ENCODE assay signal across 8 mouse cellular contexts in genomic region chr11:95713225-95713810, GRCm38 (mm10). TPM values are rescaled to one million over a fixed set of nuclear protein-coding genes. Genes with fewer than 3 reads are reported as not detected.
A peak's percentile ranks its signal among the peaks of the same experiment; 100 is the strongest.
DNase-seq lines count a peak whose midpoint lies in the region; ATAC-seq and TF ChIP-seq lines count a peak whose summit lies in the region.

No protein-coding gene starts in this region.

- peak overlapping the region; percentile 84 for H3K4me2 ChIP-seq in embryonic facial prominence, embryonic 11.5 days (ENCODE audit: low read depth, low read length)
- H3K4me2 ChIP-seq in intestine, postnatal 0 days (replicated peaks; ENCODE audit: low read depth), result peak overlapping the region; percentile 93
- H3K4me2 ChIP-seq in limb, embryonic 13.5 days (replicated peaks), result peak overlapping the region; percentile 92
- H3K4me2 ChIP-seq in midbrain, embryonic 12.5 days (replicated peaks), result peak overlapping the region; percentile 95

- WGBS in embryonic facial prominence, embryonic 11.5 days, result under 1% methylated on average over 34 of the region's 49 CpGs
- under 1% methylated on average over 30 of the region's 49 CpGs for WGBS in intestine, postnatal 0 days
- WGBS in limb, embryonic 13.5 days, result 0% methylated on average over 39 of the region's 49 CpGs
- WGBS in midbrain, embryonic 12.5 days, result under 1% methylated on average over 41 of the region's 49 CpGs

- peaks cover 2% of the 10 kb centered on the region; the same call in 1 of the 2 replicates for H3K4me1 ChIP-seq in embryonic facial prominence, embryonic 11.5 days (ENCODE audit: control insufficient read depth, insufficient read depth, low read length)
- H3K4me1 ChIP-seq in intestine, postnatal 0 days (replicated peaks; ENCODE audit: control insufficient read depth, insufficient read depth, low read length), result 0 out of 2 replicates have a peak, but pooled peaks cover 2% of the 10 kb centered on the region
- H3K4me1 ChIP-seq in limb, embryonic 13.5 days, result peaks cover 29% of the 10 kb centered on the region
- peaks cover 24% of the 10 kb centered on the region for H3K4me1 ChIP-seq in midbrain, embryonic 12.5 days

- H3K4me3 ChIP-seq in embryonic facial prominence, embryonic 11.5 days (ENCODE audit: low read depth, low read length), result peak overlapping the region; percentile 95
- H3K4me3 ChIP-seq in intestine, postnatal 0 days (ENCODE audit: low read depth, low read length), result peak overlapping the region; percentile 92
- H3K4me3 ChIP-seq in limb, embryonic 13.5 days, result peak overlapping the region; percentile 96
- peak overlapping the region; percentile 93 for H3K4me3 ChIP-seq in midbrain, embryonic 12.5 days

- H3K36me3 ChIP-seq in embryonic facial prominence, embryonic 11.5 days (replicated peaks; ENCODE audit: control insufficient read depth, insufficient read depth, low read depth, low read length), result no peaks in the 10 kb centered on the region
- H3K36me3 ChIP-seq in intestine, postnatal 0 days (ENCODE audit: control insufficient read depth, insufficient read depth), result no peaks in the 10 kb centered on the region
- no peaks in the 10 kb centered on the region for H3K36me3 ChIP-seq in limb, embryonic 13.5 days
- no peaks in the 10 kb centered on the region for H3K36me3 ChIP-seq in midbrain, embryonic 12.5 days

- no peaks in the 10 kb centered on the region for H3K27me3 ChIP-seq in embryonic facial prominence, embryonic 11.5 days (ENCODE audit: control insufficient read depth, insufficient read depth, low read length)
- H3K27me3 ChIP-seq in intestine, postnatal 0 days (replicated peaks; ENCODE audit: control insufficient read depth, insufficient read depth, low read length), result no peaks in the 10 kb centered on the region
- no peaks in the 10 kb centered on the region for H3K27me3 ChIP-seq in limb, embryonic 13.5 days
- H3K27me3 ChIP-seq in midbrain, embryonic 12.5 days, result no peaks in the 10 kb centered on the region

- peak; percentile 53 for DNase-seq in layer of hippocampus, adult 11-12 months (ENCODE audit: low spot score)
- DNase-seq in layer of hippocampus, adult 9-10 months (ENCODE audit: low spot score), result no peak
- DNase-seq in embryonic facial prominence, embryonic 11.5 days (ENCODE audit: low spot score), result peak; percentile 47
- DNase-seq in spleen, postnatal 10 days (ENCODE audit: low spot score in 2 of 2), result peak; percentile 77 to 81

- H3K9ac ChIP-seq in embryonic facial prominence, embryonic 11.5 days (replicated peaks; ENCODE audit: low read length), result peak overlapping the region; percentile 97
- peak overlapping the region; percentile 95 for H3K9ac ChIP-seq in intestine, postnatal 0 days (ENCODE audit: low read depth, low read length)
- H3K9ac ChIP-seq in limb, embryonic 13.5 days, result peak overlapping the region; percentile 98
- H3K9ac ChIP-seq in midbrain, embryonic 12.5 days (replicated peaks), result peak overlapping the region; percentile 98

- H3K9me3 ChIP-seq in embryonic facial prominence, embryonic 11.5 days (replicated peaks; ENCODE audit: control insufficient read depth, low read length), result no peaks in the 10 kb centered on the region
- H3K9me3 ChIP-seq in intestine, postnatal 0 days (ENCODE audit: control insufficient read depth), result no peaks in the 10 kb centered on the region
- H3K9me3 ChIP-seq in limb, embryonic 13.5 days, result no peaks in the 10 kb centered on the region
- no peaks in the 10 kb centered on the region for H3K9me3 ChIP-seq in midbrain, embryonic 12.5 days

- peak overlapping the region; percentile 97 for H3K27ac ChIP-seq in embryonic facial prominence, embryonic 11.5 days (replicated peaks; ENCODE audit: low read depth, low read length)
- peak overlapping the region; percentile 99 for H3K27ac ChIP-seq in intestine, postnatal 0 days (ENCODE audit: low read depth, low read length)
- peak overlapping the region; percentile 97 for H3K27ac ChIP-seq in limb, embryonic 13.5 days
- H3K27ac ChIP-seq in midbrain, embryonic 12.5 days (replicated peaks), result peak overlapping the region; percentile 97

- ATAC-seq in embryonic facial prominence, embryonic 11.5 days (replicated peaks; ENCODE audit: insufficient number of reproducible peaks, low FRiP score, low TSS enrichment, low read depth), result peak; percentile 71
- peak; percentile 26 for ATAC-seq in granulocyte monocyte progenitor cell, adult 5-6 weeks (replicated peaks; ENCODE audit: poor library complexity, severe bottlenecking)
- peak; percentile 46 for ATAC-seq in intestine, postnatal 0 days
- peak; percentile 48 for ATAC-seq in limb, embryonic 13.5 days (ENCODE audit: low FRiP score, low read depth)
- peak; percentile 79 for ATAC-seq in midbrain, embryonic 12.5 days (ENCODE audit: low FRiP score, low read depth)

- TF ChIP-seq CTCF in intestine, postnatal 0 days (IDR thresholded peaks at IDR 0.05; ENCODE audit: low read depth), result no peak

RNA-seq across cellular contexts. Expression of gene Zfp652, which starts 0.8 kb away (rescaled TPM):
- 10.6 and 12.8 TPM in 2 replicates for polyA plus RNA-seq in embryonic facial prominence, embryonic 11.5 days (2014; fragmentation: Nextera tagmentation; extraction: Ambion mirVana)
- 39.1 and 39.4 TPM in 2 replicates for total RNA-seq in granulocyte monocyte progenitor cell, adult 5-6 weeks (2014; fragmentation: Nextera tagmentation)
- total RNA-seq in granulocyte monocyte progenitor cell, adult 5-6 weeks (2017), result 17.7 and 18.5 TPM in 2 replicates
- 7.9 and 9.7 TPM in 2 replicates for polyA plus RNA-seq in intestine, postnatal 0 days (2015; fragmentation: Nextera tagmentation; extraction: Ambion mirVana)
- polyA plus RNA-seq in limb, embryonic 13.5 days (2015; fragmentation: Nextera tagmentation; extraction: Ambion mirVana), result 26.8 and 26.9 TPM in 2 replicates
- 28.2 and 29.4 TPM in 2 replicates for polyA plus RNA-seq in midbrain, embryonic 12.5 days (2016; fragmentation: Nextera tagmentation; extraction: Ambion mirVana)

RNA-seq across cellular contexts. Expression of gene B130006D01Rik, which starts 10.1 kb away (rescaled TPM):
- polyA plus RNA-seq in embryonic facial prominence, embryonic 11.5 days (2014; fragmentation: Nextera tagmentation; extraction: Ambion mirVana), result 0.67 and 1.3 TPM in 2 replicates
- 4.4 and 5.7 TPM in 2 replicates for total RNA-seq in granulocyte monocyte progenitor cell, adult 5-6 weeks (2014; fragmentation: Nextera tagmentation)
- total RNA-seq in granulocyte monocyte progenitor cell, adult 5-6 weeks (2017), result 1.0 and 1.2 TPM in 2 replicates
- 0.26 and 0.41 TPM in 2 replicates for polyA plus RNA-seq in intestine, postnatal 0 days (2015; fragmentation: Nextera tagmentation; extraction: Ambion mirVana)
- polyA plus RNA-seq in limb, embryonic 13.5 days (2015; fragmentation: Nextera tagmentation; extraction: Ambion mirVana), result 2.0 TPM in 2 replicates
- polyA plus RNA-seq in midbrain, embryonic 12.5 days (2016; fragmentation: Nextera tagmentation; extraction: Ambion mirVana), result 1.2 and 1.6 TPM in 2 replicates

RNA-seq across cellular contexts. Expression of gene Phb, which starts 46.6 kb away (rescaled TPM):
- 244 and 253 TPM in 2 replicates for polyA plus RNA-seq in embryonic facial prominence, embryonic 11.5 days (2014; fragmentation: Nextera tagmentation; extraction: Ambion mirVana)
- 98.4 and 108 TPM in 2 replicates for total RNA-seq in granulocyte monocyte progenitor cell, adult 5-6 weeks (2014; fragmentation: Nextera tagmentation)
- total RNA-seq in granulocyte monocyte progenitor cell, adult 5-6 weeks (2017), result 158 and 163 TPM in 2 replicates
- polyA plus RNA-seq in intestine, postnatal 0 days (2015; fragmentation: Nextera tagmentation; extraction: Ambion mirVana), result 133 and 147 TPM in 2 replicates
- polyA plus RNA-seq in limb, embryonic 13.5 days (2015; fragmentation: Nextera tagmentation; extraction: Ambion mirVana), result 217 and 221 TPM in 2 replicates
- 175 and 176 TPM in 2 replicates for polyA plus RNA-seq in midbrain, embryonic 12.5 days (2016; fragmentation: Nextera tagmentation; extraction: Ambion mirVana)

Comparison
In these comparisons a context has a peak if more than half of its experiments do, and no peak if none do; other contexts are left out.
1. ATAC-seq: peak in every context shown above with its lines; median percentile 79 in midbrain, embryonic 12.5 days; 71 in embryonic facial prominence, embryonic 11.5 days; 48 in limb, embryonic 13.5 days; 46 in intestine, postnatal 0 days; 26 in granulocyte monocyte progenitor cell, adult 5-6 weeks.